In genomic region chr15:12757757-12758156, GRCm38 (mm10) we compare ENCODE assay signal across 14 mouse cellular contexts.
"Had no signal": no experiment of that assay in that cellular context is flagged by ENCODE, and none has a peak within 500 bp of the region (broad histone marks: within the 10 kb centered on the region; RNA-seq: fewer than 3 reads in every experiment).

No protein-coding gene starts in this region.

- H3K27ac ChIP-seq: neural tube, embryonic 15.5 days; stomach, embryonic 15.5 days; stomach, postnatal 0 days had no signal

- H3K9ac ChIP-seq: neural tube, embryonic 15.5 days; stomach, embryonic 15.5 days had no signal

- DNase-seq: right cerebral cortex, adult 18-20 months; right cerebral cortex, postnatal 14 days; right cerebral cortex, postnatal 25 days; right cerebral cortex, postnatal 4 days; spleen, adult 18-20 months; thymus, adult 18-20 months; thymus, adult 2 months; thymus, postnatal 14 days; thymus, postnatal 25 days; thymus, postnatal 36 days; thymus, postnatal 4 days had no signal

- H3K9me3 ChIP-seq: neural tube, embryonic 15.5 days; stomach, embryonic 15.5 days had no signal

- H3K36me3 ChIP-seq: neural tube, embryonic 15.5 days; stomach, embryonic 15.5 days had no signal

- H3K27me3 ChIP-seq: neural tube, embryonic 15.5 days; stomach, embryonic 15.5 days had no signal

- H3K4me2 ChIP-seq: neural tube, embryonic 15.5 days; stomach, embryonic 15.5 days had no signal

- H3K4me3 ChIP-seq: neural tube, embryonic 15.5 days; stomach, embryonic 15.5 days had no signal
